Mouse (Mus musculus) kidney, postnatal 25 days (tissue): ENCODE results near the gene Olfr1340.
A peak's percentile ranks its signal among the peaks of the same experiment; 100 is the strongest.

Experiments used
- DNase-seq, 2 experiments: peaks; one replicate each; pipeline ENCODE4 v3.0.0; 2021; ENCODE audit warnings: mixed read lengths in 2 of 2

Gene Olfr1340

GRCm38 (mm10) chr4:118719838-118720237, at the start of gene Olfr1340:
Olfr1340 (plus strand) TSS chr4:118720138.
- DNase-seq: no peak

GRCm38 (mm10) chr4:118687086-118687485, 32.9 kb upstream of the Olfr1340 start:
- DNase-seq: no peak

- DNase-seq: no peak
Observed at GRCm38 (mm10) chr4:118692412-118692973, 27.4 kb upstream of the Olfr1340 start, which contains the start of gene Olfr1342. Olfr1342 (minus strand) TSS chr4:118692756.

- no peak for DNase-seq
Observed at GRCm38 (mm10) chr4:118693812-118694211, 26.1 kb upstream of the Olfr1340 start.

GRCm38 (mm10) chr4:118703223-118703622, 16.7 kb upstream of the Olfr1340 start, which contains the start of gene Olfr1341:
Olfr1341 (plus strand) TSS chr4:118703523.
- no peak for DNase-seq

- no peak for DNase-seq
Observed at GRCm38 (mm10) chr4:118708086-118708485, 11.9 kb upstream of the Olfr1340 start.

GRCm38 (mm10) chr4:118711656-118712055, 8.3 kb upstream of the Olfr1340 start:
- no peak for DNase-seq

GRCm38 (mm10) chr4:118721742-118722483, 2.0 kb downstream of the Olfr1340 start:
- DNase-seq: peak in 1 of 2 experiments; percentile 48

- DNase-seq: no peak
Observed at GRCm38 (mm10) chr4:118731875-118732274, 11.9 kb downstream of the Olfr1340 start, which contains the start of gene Olfr1339. Olfr1339 (plus strand) TSS chr4:118732175.

GRCm38 (mm10) chr4:118739574-118739973, 19.6 kb downstream of the Olfr1340 start:
- DNase-seq: no peak

GRCm38 (mm10) chr4:118740988-118741698, 21.2 kb downstream of the Olfr1340 start:
- DNase-seq: no peak

GRCm38 (mm10) chr4:118741881-118742280, 21.9 kb downstream of the Olfr1340 start:
- DNase-seq: no peak

- no peak for DNase-seq
Observed at GRCm38 (mm10) chr4:118758637-118759036, 38.7 kb downstream of the Olfr1340 start, which contains the start of gene Olfr1338. Olfr1338 (minus strand) TSS chr4:118758737.
